Mouse (Mus musculus): Measurements from ENCODE around the gene Defa33. TPM values are rescaled to one million over a fixed set of nuclear protein-coding genes. Genes with fewer than 3 reads are reported as not detected.
"Not testable (repeated sequence)": the region's sequence is repeated elsewhere in the genome, so short reads cannot be mapped to it uniquely, and the experiment has no call there.

Defa33 gene
- total RNA-seq (2021) = not detected

DNA sequence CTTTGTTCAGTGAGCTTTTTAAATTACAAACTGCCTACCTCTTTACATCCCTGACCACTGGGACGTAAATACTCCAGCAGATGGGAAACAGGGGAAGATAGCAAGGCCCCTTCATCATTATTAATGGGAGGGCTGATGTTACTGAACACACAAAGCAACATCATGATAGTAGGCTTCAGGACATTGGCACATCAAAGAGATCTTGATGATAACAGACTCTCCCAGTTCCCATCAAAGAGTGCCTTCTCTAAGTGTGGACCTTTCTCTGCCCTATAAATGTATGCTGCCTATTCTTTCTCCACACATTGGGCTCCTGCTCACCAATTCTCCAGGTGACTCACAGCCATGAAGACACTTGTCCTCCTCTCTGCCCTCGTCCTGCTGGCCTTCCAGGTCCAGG lies at the start of gene Defa33:
Defa33 (plus strand) TSS at position 301 of the 400 bp plus-strand sequence.
- DNase-seq (ENCODE audit: extremely low spot score in 1 of 2, low spot score in 1 of 2) = not testable (repeated sequence)

DNA sequence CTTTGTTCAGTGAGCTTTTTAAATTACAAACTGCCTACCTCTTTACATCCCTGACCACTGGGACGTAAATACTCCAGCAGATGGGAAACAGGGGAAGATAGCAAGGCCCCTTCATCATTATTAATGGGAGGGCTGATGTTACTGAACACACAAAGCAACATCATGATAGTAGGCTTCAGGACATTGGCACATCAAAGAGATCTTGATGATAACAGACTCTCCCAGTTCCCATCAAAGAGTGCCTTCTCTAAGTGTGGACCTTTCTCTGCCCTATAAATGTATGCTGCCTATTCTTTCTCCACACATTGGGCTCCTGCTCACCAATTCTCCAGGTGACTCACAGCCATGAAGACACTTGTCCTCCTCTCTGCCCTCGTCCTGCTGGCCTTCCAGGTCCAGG lies 13.4 kb upstream of the Defa33 start, which contains the start of gene Defa2:
Defa2 (plus strand) TSS at position 301 of the 400 bp plus-strand sequence.
- not testable (repeated sequence) for DNase-seq (ENCODE audit: extremely low spot score in 1 of 2, low spot score in 1 of 2)

GRCm38 (mm10) chr8:21427111-21427510 lies 35.5 kb downstream of the Defa33 start, which contains the start of gene Defa36:
Defa36 (plus strand) TSS chr8:21427411.
- not testable (repeated sequence) for DNase-seq (ENCODE audit: extremely low spot score in 1 of 2, low spot score in 1 of 2)

Other genes starting within 250 kb of the Defa33 start
- not detected for gene Defa22, start 229.5 kb upstream of the Defa33 start, total RNA-seq (2021)
- not detected for gene Defa31, start 200.2 kb upstream of the Defa33 start, total RNA-seq (2021)
- gene Gm15293, start 190.2 kb upstream of the Defa33 start, total RNA-seq (2021) = not detected
- not detected for gene Gm15292, start 142.1 kb upstream of the Defa33 start, total RNA-seq (2021)
- not detected for gene Defa27, start 76.3 kb upstream of the Defa33 start, total RNA-seq (2021)
- not detected for gene Defa29, start 64.8 kb upstream of the Defa33 start, total RNA-seq (2021)
- gene Defa2, start 13.3 kb upstream of the Defa33 start, total RNA-seq (2021) = not detected
- not detected for gene Defa36, start 35.6 kb downstream of the Defa33 start, total RNA-seq (2021)
- not detected for gene Gm7849, start 64.7 kb downstream of the Defa33 start, total RNA-seq (2021)
- not detected for gene Defa20, start 117.4 kb downstream of the Defa33 start, total RNA-seq (2021)
- gene Defa32, start 137.2 kb downstream of the Defa33 start, total RNA-seq (2021) = not detected
- gene Defa37, start 173.6 kb downstream of the Defa33 start, total RNA-seq (2021) = not detected
- not detected for gene Defa28, start 191.2 kb downstream of the Defa33 start, total RNA-seq (2021)
- gene Gm7861, start 202.7 kb downstream of the Defa33 start, total RNA-seq (2021) = not detected
- not detected for gene Defa26, start 226.4 kb downstream of the Defa33 start, total RNA-seq (2021)

Data from layer of hippocampus, postnatal 25 days (tissue).